Mouse (Mus musculus) thymus, adult 2 months (tissue): ENCODE results near the gene Bcl9l. TPM values are rescaled to one million over a fixed set of nuclear protein-coding genes. Genes with fewer than 3 reads are reported as not detected.

Experiments
- DNase-seq: peaks from one replicate; pipeline ENCODE4 v3.0.0; 2021
- H3K27ac ChIP-seq: fragments of 200-500 bp; 2 replicates; pipeline ENCODE4 v1.5.1; 2012; ENCODE audit warnings: low read length, control low read depth; ENCODE audit not compliant: control insufficient read depth, insufficient read depth
- H3K27me3 ChIP-seq: fragments of 200-500 bp; 2 replicates; pipeline ENCODE4 v1.6.1; 2012; ENCODE audit warnings: mild to moderate bottlenecking, low read length, moderate library complexity, mixed read lengths; ENCODE audit not compliant: control insufficient read depth, insufficient read depth
- H3K36me3 ChIP-seq: fragments of 200-500 bp; 2 replicates; pipeline ENCODE4 v1.6.1; 2012; ENCODE audit warnings: mild to moderate bottlenecking, low read length, moderate library complexity; ENCODE audit not compliant: control insufficient read depth, insufficient read depth
- H3K4me1 ChIP-seq: fragments of 200-500 bp; replicated peaks from 2 replicates; pipeline ENCODE4 v1.6.1; 2012; ENCODE audit warnings: low read length; ENCODE audit not compliant: control insufficient read depth, insufficient read depth
- H3K4me3 ChIP-seq: fragments of 200-500 bp; 2 replicates; pipeline ENCODE4 v1.5.1; 2012; ENCODE audit warnings: mild to moderate bottlenecking, low read length, control low read depth, moderate library complexity; ENCODE audit not compliant: control insufficient read depth, insufficient read depth
- CTCF ChIP-seq: fragments of 200-500 bp; IDR thresholded peaks from 2 replicates; pipeline ENCODE4 v1.5.1; 2012; ENCODE audit warnings: mild to moderate bottlenecking, control low read depth, low read length, moderate library complexity, borderline replicate concordance; ENCODE audit not compliant: control insufficient read depth, poor library complexity, insufficient read depth; ENCODE audit errors: extremely low read depth
- POLR2A ChIP-seq: fragments of 200-500 bp; IDR thresholded peaks from 2 replicates; pipeline ENCODE4 v1.6.1; 2012; ENCODE audit warnings: mild to moderate bottlenecking, low read length, control low read depth, moderate library complexity; ENCODE audit not compliant: control insufficient read depth, poor library complexity, insufficient read depth; ENCODE audit errors: extremely low read depth
- WGBS: fragments of 180-500 bp; shearing (Covaris S2); methylation state at CpG from one replicate; pipeline ENCODE4 v1.1.7; 2018; 5-methylcytosine and 5-hydroxymethylcytosine counted together
- polyA plus RNA-seq: library from polyadenylated mRNA; depleted of rRNA; stranded (reverse); fragments of >200 nt; gene quantifications from 2 replicates; pipeline ENCODE4 v1.2.3, GENCODE M21; 2012

Gene Bcl9l
- polyA plus RNA-seq, 1 experiment = 38.7 TPM

- Histone ChIP-seq H3K36me3 (no peaks in the 10 kb centered on the region), H3K27me3 (no peaks in the 10 kb centered on the region), H3K4me1 (peaks cover 59% of the 10 kb centered on the region), H3K4me3 (no peak overlapping the region), H3K27ac (no peak overlapping the region)
- 97% methylated on average over 10 of the region's 10 CpGs for WGBS
- TF ChIP-seq CTCF (no peak), POLR2A (no peak)
- no peak for DNase-seq
Observed at GRCm38 (mm10) chr9:44491351-44491750, 8.7 kb downstream of the Bcl9l start.

GRCm38 (mm10) chr9:44492631-44493461 lies 10.2 kb downstream of the Bcl9l start:
- Histone ChIP-seq H3K27me3 (no peaks in the 10 kb centered on the region), H3K27ac (no peak overlapping the region), H3K36me3 (no peaks in the 10 kb centered on the region), H3K4me3 (no peak overlapping the region), H3K4me1 (peaks cover 66% of the 10 kb centered on the region)
- 76% methylated on average over 17 of the region's 17 CpGs for WGBS
- DNase-seq = no peak
- TF ChIP-seq CTCF (no peak), POLR2A (no peak)

GRCm38 (mm10) chr9:44494261-44494862 lies 11.7 kb downstream of the Bcl9l start:
- Histone ChIP-seq H3K4me1 (peaks cover 68% of the 10 kb centered on the region), H3K4me3 (no peak overlapping the region), H3K36me3 (no peaks in the 10 kb centered on the region), H3K27ac (peak overlapping the region; percentile 4; the same call in 1 of the 2 replicates), H3K27me3 (no peaks in the 10 kb centered on the region)
- TF ChIP-seq CTCF (no peak), POLR2A (no peak)
- peak; percentile 77 for DNase-seq
- WGBS = 12% methylated on average over 11 of the region's 11 CpGs

- 19% methylated on average over 9 of the region's 9 CpGs for WGBS
- no peak for TF ChIP-seq POLR2A
- no peak for TF ChIP-seq CTCF
- no peak overlapping the region for H3K4me3 ChIP-seq
- no peaks in the 10 kb centered on the region for H3K27me3 ChIP-seq
- peaks cover 63% of the 10 kb centered on the region for H3K4me1 ChIP-seq
- no peak for DNase-seq
- no peaks in the 10 kb centered on the region for H3K36me3 ChIP-seq
- H3K27ac ChIP-seq = peak overlapping the region; percentile 4; the same call in 1 of the 2 replicates
Observed at GRCm38 (mm10) chr9:44494863-44495809, 12.5 kb downstream of the Bcl9l start.

GRCm38 (mm10) chr9:44495810-44496344 lies 13.3 kb downstream of the Bcl9l start:
- Histone ChIP-seq H3K4me3 (no peak overlapping the region), H3K27me3 (no peaks in the 10 kb centered on the region), H3K4me1 (peaks cover 63% of the 10 kb centered on the region), H3K36me3 (no peaks in the 10 kb centered on the region), H3K27ac (no peak overlapping the region; the same call in 1 of the 2 replicates)
- DNase-seq = no peak
- WGBS = 88% methylated on average over 10 of the region's 10 CpGs
- TF ChIP-seq POLR2A = no peak
- TF ChIP-seq CTCF = no peak

- Histone ChIP-seq H3K36me3 (no peaks in the 10 kb centered on the region), H3K27ac (no peak overlapping the region), H3K27me3 (no peaks in the 10 kb centered on the region), H3K4me3 (no peak overlapping the region), H3K4me1 (peaks cover 63% of the 10 kb centered on the region)
- DNase-seq = no peak
- WGBS = 74% methylated on average over 12 of the region's 12 CpGs
- TF ChIP-seq CTCF (no peak), POLR2A (no peak)
Observed at GRCm38 (mm10) chr9:44496803-44497461, 14.3 kb downstream of the Bcl9l start.
